25 mouse cellular contexts compared by ENCODE assay signal in genomic region chr10:71100815-71101499, GRCm38 (mm10). TPM values are rescaled to one million over a fixed set of nuclear protein-coding genes. Genes with fewer than 3 reads are reported as not detected.
DNase-seq lines count a peak whose midpoint lies in the region; ATAC-seq and TF ChIP-seq lines count a peak whose summit lies in the region.
"Had no signal": no experiment of that assay in that cellular context is flagged by ENCODE, and none has a peak within 500 bp of the region (broad histone marks: within the 10 kb centered on the region; RNA-seq: fewer than 3 reads in every experiment).

No protein-coding gene starts in this region.

- no peak overlapping the region for H3K27ac ChIP-seq in forebrain, embryonic 11.5 days (ENCODE audit: low read depth, low read length)
- H3K27ac ChIP-seq in forebrain, embryonic 10.5 days: no peak overlapping the region
- no peak overlapping the region for H3K27ac ChIP-seq in neural tube, embryonic 11.5 days (ENCODE audit: low read depth, low read length)
- no peak overlapping the region for H3K27ac ChIP-seq in neural tube, embryonic 15.5 days (replicated peaks)
- H3K27ac ChIP-seq in intestine, postnatal 0 days (ENCODE audit: low read depth, low read length): no peak overlapping the region
- H3K27ac ChIP-seq: embryonic facial prominence, embryonic 15.5 days; heart, embryonic 10.5 days; hindbrain, embryonic 15.5 days; kidney, postnatal 0 days; layer of hippocampus, adult 2 months; limb, embryonic 13.5 days; liver, embryonic 13.5 days; stomach, embryonic 15.5 days had no signal

- no peak overlapping the region for H3K4me2 ChIP-seq in forebrain, embryonic 11.5 days (ENCODE audit: low read depth, low read length, severe bottlenecking)
- no peak overlapping the region for H3K4me2 ChIP-seq in neural tube, embryonic 11.5 days (ENCODE audit: low read depth)
- H3K4me2 ChIP-seq in neural tube, embryonic 15.5 days: no peak overlapping the region
- H3K4me2 ChIP-seq in intestine, postnatal 0 days (replicated peaks; ENCODE audit: low read depth): no peak overlapping the region
- H3K4me2 ChIP-seq: embryonic facial prominence, embryonic 15.5 days; hindbrain, embryonic 15.5 days; limb, embryonic 13.5 days; liver, embryonic 13.5 days; lung, embryonic 14.5 days; stomach, embryonic 15.5 days had no signal

- TF ChIP-seq CTCF in intestine, postnatal 0 days (IDR thresholded peaks at IDR 0.05; ENCODE audit: low read depth): no peak

- H3K36me3 ChIP-seq in forebrain, embryonic 11.5 days (ENCODE audit: control insufficient read depth, insufficient read depth, low read length): no peaks in the 10 kb centered on the region
- no peaks in the 10 kb centered on the region for H3K36me3 ChIP-seq in forebrain, embryonic 10.5 days (replicated peaks)
- H3K36me3 ChIP-seq in neural tube, embryonic 11.5 days (ENCODE audit: control insufficient read depth, insufficient read depth, low read length): no peaks in the 10 kb centered on the region
- H3K36me3 ChIP-seq in neural tube, embryonic 15.5 days: no peaks in the 10 kb centered on the region
- no peaks in the 10 kb centered on the region for H3K36me3 ChIP-seq in intestine, postnatal 0 days (ENCODE audit: control insufficient read depth, insufficient read depth)
- H3K36me3 ChIP-seq: embryonic facial prominence, embryonic 15.5 days; heart, embryonic 10.5 days; hindbrain, embryonic 15.5 days; limb, embryonic 13.5 days; liver, embryonic 13.5 days; stomach, embryonic 15.5 days had no signal

- no peaks in the 10 kb centered on the region for H3K9me3 ChIP-seq in forebrain, embryonic 11.5 days (ENCODE audit: control insufficient read depth, low read length)
- H3K9me3 ChIP-seq in forebrain, embryonic 10.5 days: no peaks in the 10 kb centered on the region
- no peaks in the 10 kb centered on the region for H3K9me3 ChIP-seq in neural tube, embryonic 11.5 days (ENCODE audit: control insufficient read depth, low read length)
- no peaks in the 10 kb centered on the region for H3K9me3 ChIP-seq in neural tube, embryonic 15.5 days (replicated peaks)
- no peaks in the 10 kb centered on the region for H3K9me3 ChIP-seq in intestine, postnatal 0 days (ENCODE audit: control insufficient read depth)
- H3K9me3 ChIP-seq: embryonic facial prominence, embryonic 15.5 days; heart, embryonic 10.5 days; hindbrain, embryonic 15.5 days; limb, embryonic 13.5 days; stomach, embryonic 15.5 days had no signal

- H3K4me3 ChIP-seq in forebrain, embryonic 11.5 days (ENCODE audit: low read depth, low read length): no peak overlapping the region
- H3K4me3 ChIP-seq in forebrain, embryonic 10.5 days: no peak overlapping the region
- no peak overlapping the region for H3K4me3 ChIP-seq in neural tube, embryonic 11.5 days (ENCODE audit: low read depth, low read length)
- no peak overlapping the region for H3K4me3 ChIP-seq in neural tube, embryonic 15.5 days (replicated peaks)
- no peak overlapping the region for H3K4me3 ChIP-seq in intestine, postnatal 0 days (ENCODE audit: low read depth, low read length)
- H3K4me3 ChIP-seq: embryonic facial prominence, embryonic 15.5 days; heart, embryonic 10.5 days; hindbrain, embryonic 15.5 days; layer of hippocampus, adult 2 months; limb, embryonic 13.5 days; liver, embryonic 13.5 days; stomach, embryonic 15.5 days had no signal

- DNase-seq in forebrain, embryonic 11.5 days (ENCODE audit: low spot score): no peak
- DNase-seq in forebrain, embryonic 10.5 days (ENCODE audit: extremely low spot score, low spot score): no peak
- DNase-seq in neural tube, embryonic 11.5 days (ENCODE audit: low spot score): peak; percentile 18
- peak; percentile 39 for DNase-seq in mesoderm, embryonic 11.5 days (ENCODE audit: low read depth, low spot score)
- DNase-seq in cerebellum, postnatal 4 days (ENCODE audit: low spot score in 2 of 2): no peak
- DNase-seq in kidney, postnatal 10 days: no peak
- DNase-seq: adrenal gland, adult 2 months; cerebellum, adult 11 months; gastrocnemius, postnatal 36 days; kidney, adult 11 months; layer of hippocampus, postnatal 36 days; liver, embryonic 13.5 days; lung, embryonic 14.5 days; lung, postnatal 4 days; right cerebral cortex, postnatal 25 days; thymus, postnatal 14 days had no signal

- 62% methylated on average over 8 of the region's 8 CpGs for WGBS in forebrain, embryonic 11.5 days
- WGBS in forebrain, embryonic 10.5 days: 78% methylated on average over 8 of the region's 8 CpGs
- WGBS in neural tube, embryonic 11.5 days: 70% methylated on average over 8 of the region's 8 CpGs
- 41% methylated on average over 8 of the region's 8 CpGs for WGBS in neural tube, embryonic 15.5 days
- 88% methylated on average over 8 of the region's 8 CpGs for WGBS in intestine, postnatal 0 days

- H3K4me1 ChIP-seq in forebrain, embryonic 11.5 days (replicated peaks; ENCODE audit: control insufficient read depth, insufficient read depth, low read length): no peaks in the 10 kb centered on the region
- H3K4me1 ChIP-seq in forebrain, embryonic 10.5 days: no peaks in the 10 kb centered on the region
- no peaks in the 10 kb centered on the region for H3K4me1 ChIP-seq in neural tube, embryonic 11.5 days (ENCODE audit: control insufficient read depth, insufficient read depth, low read length)
- no peaks in the 10 kb centered on the region; the same call in 1 of the 2 replicates for H3K4me1 ChIP-seq in neural tube, embryonic 15.5 days
- no peaks in the 10 kb centered on the region for H3K4me1 ChIP-seq in intestine, postnatal 0 days (replicated peaks; ENCODE audit: control insufficient read depth, insufficient read depth, low read length)
- H3K4me1 ChIP-seq: heart, embryonic 10.5 days; hindbrain, embryonic 15.5 days; liver, embryonic 13.5 days; stomach, embryonic 15.5 days had no signal

- no peaks in the 10 kb centered on the region for H3K27me3 ChIP-seq in forebrain, embryonic 11.5 days (ENCODE audit: control insufficient read depth, insufficient read depth, low read length)
- H3K27me3 ChIP-seq in forebrain, embryonic 10.5 days (ENCODE audit: poor library complexity, severe bottlenecking): no peaks in the 10 kb centered on the region
- no peaks in the 10 kb centered on the region for H3K27me3 ChIP-seq in neural tube, embryonic 11.5 days (ENCODE audit: control insufficient read depth, insufficient read depth, low read length)
- no peaks in the 10 kb centered on the region for H3K27me3 ChIP-seq in neural tube, embryonic 15.5 days (replicated peaks)
- no peaks in the 10 kb centered on the region for H3K27me3 ChIP-seq in intestine, postnatal 0 days (replicated peaks; ENCODE audit: control insufficient read depth, insufficient read depth, low read length)
- H3K27me3 ChIP-seq: embryonic facial prominence, embryonic 15.5 days; hindbrain, embryonic 15.5 days; limb, embryonic 13.5 days; liver, embryonic 13.5 days; stomach, embryonic 15.5 days had no signal

- no peak overlapping the region for H3K9ac ChIP-seq in forebrain, embryonic 11.5 days (ENCODE audit: low read length)
- no peak overlapping the region for H3K9ac ChIP-seq in neural tube, embryonic 11.5 days (ENCODE audit: low read length)
- no peak overlapping the region for H3K9ac ChIP-seq in neural tube, embryonic 15.5 days (replicated peaks)
- no peak overlapping the region for H3K9ac ChIP-seq in intestine, postnatal 0 days (ENCODE audit: low read depth, low read length)
- H3K9ac ChIP-seq: embryonic facial prominence, embryonic 15.5 days; hindbrain, embryonic 15.5 days; limb, embryonic 13.5 days; liver, embryonic 13.5 days; lung, embryonic 14.5 days; stomach, embryonic 15.5 days had no signal

- peak; percentile 76 for ATAC-seq in forebrain, embryonic 11.5 days (replicated peaks; ENCODE audit: low FRiP score)
- peak; percentile 85; the same call in 1 of the 2 replicates for ATAC-seq in neural tube, embryonic 11.5 days (ENCODE audit: insufficient read depth, low FRiP score, low TSS enrichment)
- no peak for ATAC-seq in neural tube, embryonic 15.5 days (ENCODE audit: low FRiP score)
- no peak for ATAC-seq in intestine, postnatal 0 days

RNA-seq across cellular contexts. Expression of gene Bicc1, which starts 58.5 kb away (rescaled TPM):
- polyA plus RNA-seq in forebrain, embryonic 11.5 days (2014; fragmentation: Nextera tagmentation; extraction: Ambion mirVana): 6.5 and 7.0 TPM in 2 replicates
- 2.7 and 3.1 TPM in 2 replicates for polyA plus RNA-seq in forebrain, embryonic 10.5 days (2016; fragmentation: Nextera tagmentation; extraction: Ambion mirVana)
- polyA plus RNA-seq in neural tube, embryonic 11.5 days (2014; fragmentation: Nextera tagmentation; extraction: Ambion mirVana): 8.5 and 9.0 TPM in 2 replicates
- polyA plus RNA-seq in neural tube, embryonic 15.5 days (2015; fragmentation: Nextera tagmentation; extraction: Ambion mirVana): 5.8 and 8.4 TPM in 2 replicates
- 6.4 and 6.5 TPM in 2 replicates for polyA plus RNA-seq in intestine, postnatal 0 days (2015; fragmentation: Nextera tagmentation; extraction: Ambion mirVana)

Comparison
In these comparisons a context has a peak if more than half of its experiments do, and no peak if none do; other contexts are left out.
1. ATAC-seq: peak in forebrain, embryonic 11.5 days (single experiment) and neural tube, embryonic 11.5 days (single experiment); none in neural tube, embryonic 15.5 days (single experiment) and intestine, postnatal 0 days (single experiment).
2. DNase-seq: peak in neural tube, embryonic 11.5 days (single experiment) and mesoderm, embryonic 11.5 days (single experiment); none in forebrain, embryonic 11.5 days (single experiment), forebrain, embryonic 10.5 days (single experiment), cerebellum, postnatal 4 days (0 of 2) and kidney, postnatal 10 days (single experiment).